Mouse (Mus musculus) C2C12 (cell line): ENCODE results near the gene Sel1l3.

Experiments used
- CEBPB ChIP-seq: IDR thresholded peaks from one replicate; pipeline ENCODE4 v1.6.1; 2011; ENCODE audit warnings: low read depth, mild to moderate bottlenecking, control low read depth, moderate library complexity
- CTCF ChIP-seq: IDR thresholded peaks from one replicate; pipeline ENCODE4 v1.5.1; 2011; ENCODE audit not compliant: control insufficient read depth, insufficient read depth, insufficient read length
- FOSL1 ChIP-seq: IDR thresholded peaks from one replicate; pipeline ENCODE4 v1.8.0; 2011; ENCODE audit warnings: mild to moderate bottlenecking, low read length; ENCODE audit not compliant: poor library complexity, insufficient read depth, severe bottlenecking
- MAX ChIP-seq: IDR thresholded peaks from one replicate; pipeline ENCODE4 v1.6.1; 2011; ENCODE audit warnings: mild to moderate bottlenecking, control low read depth
- MYOG ChIP-seq: IDR thresholded peaks from one replicate; pipeline ENCODE4 v1.6.1; 2011; ENCODE audit not compliant: control insufficient read depth, insufficient read length; ENCODE audit errors: extremely low read depth
- USF1 ChIP-seq: IDR thresholded peaks from one replicate; pipeline ENCODE4 v1.6.1; 2011; ENCODE audit warnings: low read depth, mild to moderate bottlenecking, control low read depth, moderate library complexity

GRCm38 (mm10) chr5:53153144-53153543 is 60.6 kb downstream of the Sel1l3 start:
- TF ChIP-seq CTCF (no peak), MAX (no peak), CEBPB (no peak), FOSL1 (no peak), USF1 (no peak), MYOG (no peak)
